Mouse (Mus musculus) mouse embryonic stem cell (cell line): Measurements from ENCODE around the gene Abl2.

Experiments used
- in situ Hi-C, 2 experiments: fragments of 300-500 bp; cut with MboI; formaldehyde crosslinking; loops; 1 replicate in 1 of 2; 3 replicates in 1 of 2; pipeline ENCODE4 v1.14.3; 2019 to 2020; ENCODE audit warnings: low sequenced_read_pairs in 2 of 2, low pct_unique_long_range_greater_than_20kb in 1 of 2, mixed read lengths in 1 of 2; ENCODE audit not compliant: unreplicated experiment in 1 of 2

Abl2 gene

DNA sequence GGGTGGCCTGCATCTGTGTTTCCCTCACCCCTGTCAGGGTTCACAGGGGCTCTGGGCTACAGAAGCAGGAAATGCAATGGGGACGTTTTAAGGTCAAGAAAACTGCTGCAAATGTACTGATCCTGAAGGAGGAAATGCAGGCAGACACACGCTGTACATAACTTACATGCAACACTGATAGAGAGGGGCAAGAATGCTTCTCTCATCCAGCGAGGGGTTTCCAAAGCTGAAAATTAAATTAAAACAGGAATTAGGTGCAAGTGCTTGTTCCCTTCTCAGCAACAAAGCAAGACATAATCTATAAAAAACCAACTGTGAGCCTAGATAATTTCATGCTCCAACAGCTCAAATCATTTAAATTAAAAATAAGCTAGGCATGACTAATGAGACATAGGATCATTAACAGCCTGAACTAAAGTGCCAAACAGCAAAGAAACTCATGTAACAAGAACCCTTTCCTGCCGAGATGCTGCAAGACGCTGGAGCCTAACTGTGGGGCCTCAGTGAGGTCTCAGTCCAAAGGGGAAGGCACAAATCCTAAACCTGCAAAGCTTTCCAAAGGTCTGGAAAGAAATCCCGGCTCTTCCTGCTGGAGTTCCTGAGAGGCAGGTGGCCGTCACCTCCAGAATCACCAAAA lies 127.6 kb downstream of the Abl2 start:
- in situ Hi-C loops = no loop called here
